Comparison of ENCODE assay signal across 10 mouse cellular contexts in the genomic region with DNA sequence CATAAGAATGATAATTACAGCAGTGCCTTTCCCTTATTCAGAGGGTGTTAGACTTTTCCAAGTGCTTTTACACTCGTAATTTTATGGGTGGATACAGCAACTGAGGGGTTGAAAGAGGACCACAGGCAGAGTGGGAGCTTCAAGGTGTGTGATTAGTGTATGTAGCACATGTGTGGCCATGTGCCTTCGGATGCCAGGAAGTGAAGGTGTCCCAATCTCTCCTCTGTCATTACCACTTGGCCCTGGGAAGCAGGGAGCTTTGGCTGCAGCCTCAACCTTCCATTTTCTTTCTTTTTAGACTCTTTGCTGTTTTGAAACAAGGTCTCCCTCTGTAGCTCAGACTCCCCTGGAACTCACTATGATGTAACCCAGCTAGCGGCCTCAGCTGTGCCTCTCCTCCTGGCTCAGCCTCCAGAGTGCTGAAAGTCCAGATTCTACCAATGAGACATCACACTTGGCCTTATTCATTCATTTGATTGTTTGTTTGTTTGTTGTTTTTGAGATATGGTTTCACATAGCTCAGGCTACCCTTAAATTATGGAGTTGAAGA. TPM values are rescaled to one million over a fixed set of nuclear protein-coding genes. Genes with fewer than 3 reads are reported as not detected.
A peak's percentile ranks its signal among the peaks of the same experiment; 100 is the strongest.
DNase-seq lines count a peak whose midpoint lies in the region; ATAC-seq and TF ChIP-seq lines count a peak whose summit lies in the region.
"Had no signal": no experiment of that assay in that cellular context is flagged by ENCODE, and none has a peak within 500 bp of the region (broad histone marks: within the 10 kb centered on the region; RNA-seq: fewer than 3 reads in every experiment).

No protein-coding gene starts in this region.

- peak overlapping the region; percentile 64; the same call in 1 of the 2 replicates for H3K27ac ChIP-seq in heart, embryonic 12.5 days (ENCODE audit: poor library complexity, severe bottlenecking)
- no peak overlapping the region for H3K27ac ChIP-seq in embryonic facial prominence, embryonic 13.5 days
- H3K27ac ChIP-seq in stomach, postnatal 0 days (replicated peaks) = peak overlapping the region; percentile 84

- no peak for TF ChIP-seq POLR2A in lung, adult 2 months (IDR thresholded peaks at IDR 0.05; ENCODE audit: borderline replicate concordance, extremely low read depth, low read depth, low read length)

- H3K9ac ChIP-seq in heart, embryonic 12.5 days = no peak overlapping the region
- H3K9ac ChIP-seq in embryonic facial prominence, embryonic 13.5 days = peak overlapping the region; percentile 52; the same call in 1 of the 2 replicates
- H3K9ac ChIP-seq in stomach, postnatal 0 days (ENCODE audit: low read length) = peak overlapping the region; percentile 56; the same call in 1 of the 2 replicates

- H3K9me3 ChIP-seq in heart, embryonic 12.5 days (replicated peaks) = no peaks in the 10 kb centered on the region
- H3K9me3 ChIP-seq in embryonic facial prominence, embryonic 13.5 days = no peaks in the 10 kb centered on the region
- H3K9me3 ChIP-seq in stomach, postnatal 0 days (ENCODE audit: control insufficient read depth, low read length) = no peaks in the 10 kb centered on the region

- TF ChIP-seq EP300 in stomach, postnatal 0 days (optimal IDR thresholded peaks at IDR 0.05) = no peak

- no peak for TF ChIP-seq CTCF in lung, adult 2 months (IDR thresholded peaks at IDR 0.05; ENCODE audit: insufficient read depth, low read length)
- TF ChIP-seq CTCF in stomach, postnatal 0 days (IDR thresholded peaks at IDR 0.05; ENCODE audit: low read depth) = no peak

- WGBS in heart, embryonic 12.5 days = 68% methylated on average over 3 of the region's 3 CpGs
- 69% methylated on average over 3 of the region's 3 CpGs for WGBS in lung, adult 2 months
- WGBS in embryonic facial prominence, embryonic 13.5 days = 69% methylated on average over 3 of the region's 3 CpGs
- WGBS in stomach, postnatal 0 days = 60% methylated on average over 3 of the region's 3 CpGs

- H3K4me3 ChIP-seq in heart, embryonic 12.5 days = no peak overlapping the region
- H3K4me3 ChIP-seq in lung, adult 2 months (replicated peaks; ENCODE audit: extremely low read depth, low read depth, low read length) = peak overlapping the region; percentile 52
- H3K4me3 ChIP-seq in embryonic facial prominence, embryonic 13.5 days = 0 out of 2 replicates have a peak overlapping the region, but pooled peaks have one; percentile 10
- peak overlapping the region; percentile 31 for H3K4me3 ChIP-seq in stomach, postnatal 0 days (ENCODE audit: low read depth, low read length)

- no peak for ATAC-seq in heart, embryonic 12.5 days (ENCODE audit: insufficient number of reproducible peaks, low FRiP score)
- ATAC-seq in embryonic facial prominence, embryonic 13.5 days (ENCODE audit: insufficient number of reproducible peaks, insufficient read depth, low FRiP score, low TSS enrichment, low read depth) = no peak
- no peak for ATAC-seq in stomach, postnatal 0 days (ENCODE audit: low FRiP score, low TSS enrichment)

- H3K27me3 ChIP-seq in heart, embryonic 12.5 days (replicated peaks) = no peaks in the 10 kb centered on the region
- H3K27me3 ChIP-seq in embryonic facial prominence, embryonic 13.5 days = no peaks in the 10 kb centered on the region
- H3K27me3 ChIP-seq in stomach, postnatal 0 days (ENCODE audit: control insufficient read depth, insufficient read depth, low read length) = no peaks in the 10 kb centered on the region

- DNase-seq in heart, adult 9 months (ENCODE audit: low spot score in 2 of 2) = no peak
- DNase-seq in lung, adult 2 months = no peak
- DNase-seq in lung, postnatal 14 days = no peak
- DNase-seq in stomach, postnatal 0 days (ENCODE audit: low spot score) = no peak
- no peak for DNase-seq in left cerebral cortex, adult 8-10 months (ENCODE audit: low spot score in 2 of 2)

- H3K4me1 ChIP-seq in heart, embryonic 12.5 days (replicated peaks) = peaks cover 65% of the 10 kb centered on the region
- H3K4me1 ChIP-seq in lung, adult 2 months (ENCODE audit: control insufficient read depth, insufficient read depth, low read length) = peaks cover 9% of the 10 kb centered on the region
- H3K4me1 ChIP-seq in embryonic facial prominence, embryonic 13.5 days = peaks cover 35% of the 10 kb centered on the region
- no peaks in the 10 kb centered on the region for H3K4me1 ChIP-seq in stomach, postnatal 0 days (replicated peaks; ENCODE audit: control insufficient read depth, insufficient read depth)

- H3K36me3 ChIP-seq in heart, embryonic 12.5 days = no peaks in the 10 kb centered on the region
- no peaks in the 10 kb centered on the region for H3K36me3 ChIP-seq in embryonic facial prominence, embryonic 13.5 days
- no peaks in the 10 kb centered on the region for H3K36me3 ChIP-seq in stomach, postnatal 0 days (ENCODE audit: control insufficient read depth, insufficient read depth, low read length)

- peak overlapping the region; percentile 51 for H3K4me2 ChIP-seq in heart, embryonic 12.5 days
- H3K4me2 ChIP-seq in embryonic facial prominence, embryonic 13.5 days = peak overlapping the region; percentile 39
- H3K4me2 ChIP-seq in stomach, postnatal 0 days (replicated peaks; ENCODE audit: low read depth) = peak overlapping the region; percentile 56

RNA-seq across cellular contexts. Expression of a gene that starts 11.3 kb away (rescaled TPM):
- polyA plus RNA-seq in heart, embryonic 12.5 days (2016; fragmentation: Nextera tagmentation; extraction: Ambion mirVana) = 84.5 and 91.8 TPM in 2 replicates
- polyA plus RNA-seq in lung, adult 2 months (2012; rRNA removed) = 186 and 233 TPM in 2 replicates
- 91.6 and 99.4 TPM in 2 replicates for polyA plus RNA-seq in embryonic facial prominence, embryonic 13.5 days (2015; fragmentation: Nextera tagmentation; extraction: Ambion mirVana)
- polyA plus RNA-seq in stomach, postnatal 0 days (2015; fragmentation: Nextera tagmentation; extraction: Ambion mirVana) = 29.0 and 33.0 TPM in 2 replicates
- total RNA-seq in left cerebral cortex, adult 8-10 months (2022) = 100 to 1,000 TPM; 228 to 247 (median 232) TPM

RNA-seq across cellular contexts. Expression of a gene that starts 35.9 kb away (rescaled TPM):
- not detected in 2 replicates for polyA plus RNA-seq in heart, embryonic 12.5 days (2016; fragmentation: Nextera tagmentation; extraction: Ambion mirVana)
- 0.41 and 0.76 TPM in 2 replicates for polyA plus RNA-seq in lung, adult 2 months (2012; rRNA removed)
- not detected in 2 replicates for polyA plus RNA-seq in embryonic facial prominence, embryonic 13.5 days (2015; fragmentation: Nextera tagmentation; extraction: Ambion mirVana)
- polyA plus RNA-seq in stomach, postnatal 0 days (2015; fragmentation: Nextera tagmentation; extraction: Ambion mirVana) = 0.07 TPM in 1 of 2 replicates, not detected in the other
- total RNA-seq in left cerebral cortex, adult 8-10 months (2022) = not detected
- total RNA-seq: hematopoietic stem cell, adult 5-6 weeks; left cerebral cortex, postnatal 36 days had no signal
- polyA plus RNA-seq: macrophage had no signal

RNA-seq across cellular contexts. Expression of a gene that starts 41.4 kb away (rescaled TPM):
- 181 and 185 TPM in 2 replicates for polyA plus RNA-seq in heart, embryonic 12.5 days (2016; fragmentation: Nextera tagmentation; extraction: Ambion mirVana)
- 139 and 188 TPM in 2 replicates for polyA plus RNA-seq in lung, adult 2 months (2012; rRNA removed)
- 259 and 274 TPM in 2 replicates for polyA plus RNA-seq in embryonic facial prominence, embryonic 13.5 days (2015; fragmentation: Nextera tagmentation; extraction: Ambion mirVana)
- polyA plus RNA-seq in stomach, postnatal 0 days (2015; fragmentation: Nextera tagmentation; extraction: Ambion mirVana) = 257 and 271 TPM in 2 replicates
- 10 to 100 TPM; 85.5 to 93.2 (median 89.8) TPM for total RNA-seq in left cerebral cortex, adult 8-10 months (2022)
